Mouse (Mus musculus): ENCODE results near the gene Tff1. TPM values are rescaled to one million over a fixed set of nuclear protein-coding genes. Genes with fewer than 3 reads are reported as not detected.

Gene Tff1
- not detected in 2 replicates for polyA plus RNA-seq (2012; rRNA removed)

DNA sequence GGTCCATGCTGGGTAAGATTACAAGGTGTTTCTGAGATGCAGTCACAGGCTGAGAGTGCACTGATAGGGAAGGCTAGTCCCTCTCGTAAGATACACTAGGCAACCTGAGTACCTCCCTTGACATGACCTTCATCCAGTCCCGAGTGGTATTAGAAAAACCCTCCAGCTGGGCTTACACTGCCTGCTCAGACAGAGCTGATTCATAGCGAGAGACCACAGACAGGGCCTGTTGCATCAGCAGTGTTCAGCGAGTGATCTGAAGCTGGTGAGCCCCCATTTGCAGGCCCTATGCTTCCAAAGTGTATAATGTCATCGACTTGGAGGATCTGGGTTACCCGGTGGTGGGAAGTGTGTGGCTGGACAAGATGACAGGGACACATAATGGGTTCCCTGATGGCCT is at the start of gene Tff1:
Gene Tff1 (minus strand): TSS at position 151 of the 400 bp plus-strand sequence.
- no peak for DNase-seq (ENCODE audit: low spot score)

DNA sequence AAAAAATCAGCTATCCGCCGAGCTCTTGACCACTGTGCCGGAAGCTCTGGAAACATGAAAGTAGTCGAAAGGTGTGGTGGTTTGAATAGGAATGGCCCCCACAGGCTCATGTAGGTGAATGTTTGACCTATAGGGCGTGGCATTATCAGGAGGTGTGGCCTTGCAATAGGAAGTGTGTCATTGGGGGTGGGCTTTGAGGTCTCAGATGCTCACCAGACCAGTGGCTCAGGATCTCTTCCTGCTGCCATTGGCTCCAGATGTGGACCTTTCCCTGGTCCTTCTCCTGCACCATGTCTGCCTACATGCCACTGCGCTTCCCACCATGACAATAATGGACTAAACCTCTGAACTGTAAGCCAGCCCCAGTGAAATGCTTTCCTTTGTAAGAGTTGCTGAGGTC is 46.8 kb upstream of the Tff1 start:
- no peak for DNase-seq (ENCODE audit: low spot score)

DNA sequence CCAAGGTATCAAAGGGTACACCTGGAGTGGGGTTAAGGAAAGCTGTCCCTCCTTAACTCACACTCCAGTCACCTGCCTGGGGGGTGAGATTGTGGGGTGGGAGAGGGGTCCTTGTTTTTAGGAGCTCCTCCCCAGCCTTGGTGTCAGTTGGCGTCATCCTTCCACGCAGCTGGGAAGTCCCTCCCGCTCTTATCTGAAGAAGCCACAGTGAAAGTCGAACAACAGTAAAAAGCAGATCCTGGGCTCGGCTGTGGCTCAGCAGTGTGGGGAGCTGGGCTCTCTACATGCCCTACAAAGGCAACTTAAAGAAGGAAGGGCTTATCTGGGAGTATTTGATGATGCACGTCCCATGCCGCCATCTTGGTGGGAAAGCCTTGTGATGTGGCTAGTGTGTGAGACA is 45.2 kb upstream of the Tff1 start:
- DNase-seq (ENCODE audit: low spot score): no peak

DNA sequence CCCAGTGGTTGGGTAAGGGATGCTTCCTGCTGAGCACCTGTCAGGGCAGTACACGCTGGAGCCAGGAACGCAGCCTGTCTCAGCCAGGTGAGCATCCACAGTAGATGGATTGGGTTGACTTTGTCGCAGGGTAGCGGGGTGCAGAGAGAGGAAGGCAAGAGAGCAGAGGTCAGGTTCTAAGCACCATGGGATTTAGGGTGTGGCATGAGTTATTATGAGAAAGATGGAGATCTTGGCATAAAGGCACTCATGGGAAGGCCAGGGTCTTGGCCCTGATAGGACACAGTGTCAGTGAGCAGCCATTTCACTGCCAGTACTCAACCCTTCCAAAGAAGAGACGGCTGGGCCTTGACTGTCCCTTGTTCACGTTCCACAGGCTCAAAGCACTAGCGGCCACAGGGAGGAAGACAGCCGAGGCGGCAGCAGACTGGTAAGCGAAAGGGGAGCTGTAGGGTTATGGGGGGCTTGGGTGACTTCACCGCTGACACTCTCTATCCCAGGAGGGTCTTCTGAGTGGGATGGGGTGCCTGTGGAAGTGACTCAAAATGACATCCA is 44.4 kb upstream of the Tff1 start:
- no peak for DNase-seq (ENCODE audit: low spot score)

DNA sequence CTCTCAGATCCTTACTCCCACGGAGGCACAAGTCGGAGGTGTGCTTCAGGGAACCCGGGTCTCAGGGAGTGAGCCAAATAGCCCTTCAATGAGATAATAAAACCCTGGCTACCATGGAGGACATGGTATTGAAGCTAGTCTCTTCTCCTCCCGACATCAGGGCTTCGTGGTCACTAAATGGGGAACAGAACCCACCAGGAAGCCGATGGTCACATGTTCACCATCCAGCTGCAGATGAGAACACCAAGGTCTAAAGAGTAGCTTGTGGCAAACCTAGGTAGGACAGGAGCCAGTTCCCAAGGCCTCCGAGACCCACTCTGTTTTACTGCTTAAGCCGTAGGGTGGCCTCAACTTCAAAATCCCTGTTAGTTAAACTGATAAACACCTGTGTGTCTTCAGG is 43.6 kb upstream of the Tff1 start:
- DNase-seq (ENCODE audit: low spot score): no peak

DNA sequence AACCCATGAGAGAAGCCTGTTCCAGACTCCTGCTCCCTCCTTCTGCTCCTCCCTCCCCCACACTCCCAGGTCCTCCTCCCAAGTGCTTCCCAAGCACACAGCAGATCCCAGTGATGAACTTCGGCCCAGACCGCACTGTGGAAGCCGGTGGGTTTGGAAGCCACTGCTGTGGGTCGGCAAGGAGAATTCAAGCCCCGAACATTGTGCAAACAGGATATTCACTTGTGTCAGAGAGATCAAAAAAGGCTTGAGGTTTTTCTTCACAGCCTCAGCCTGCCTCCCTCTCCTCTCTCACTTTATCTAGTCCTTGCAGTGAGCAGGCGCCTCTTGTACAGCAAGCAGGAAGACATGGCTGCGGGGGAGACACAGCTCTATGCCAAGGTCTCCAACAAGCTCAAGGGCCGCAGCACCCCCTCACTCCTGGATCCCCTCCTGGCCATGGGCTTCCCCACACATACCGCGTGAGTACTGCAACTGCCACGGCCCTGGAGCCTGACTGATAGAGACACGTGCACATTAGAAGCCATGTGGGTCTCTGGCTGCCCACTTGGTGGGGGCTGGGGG is 42.8 kb upstream of the Tff1 start, which contains the start of gene Ubash3a:
Gene Ubash3a (plus strand): TSS at position 103 of the 564 bp plus-strand sequence.
- no peak for DNase-seq (ENCODE audit: low spot score)

DNA sequence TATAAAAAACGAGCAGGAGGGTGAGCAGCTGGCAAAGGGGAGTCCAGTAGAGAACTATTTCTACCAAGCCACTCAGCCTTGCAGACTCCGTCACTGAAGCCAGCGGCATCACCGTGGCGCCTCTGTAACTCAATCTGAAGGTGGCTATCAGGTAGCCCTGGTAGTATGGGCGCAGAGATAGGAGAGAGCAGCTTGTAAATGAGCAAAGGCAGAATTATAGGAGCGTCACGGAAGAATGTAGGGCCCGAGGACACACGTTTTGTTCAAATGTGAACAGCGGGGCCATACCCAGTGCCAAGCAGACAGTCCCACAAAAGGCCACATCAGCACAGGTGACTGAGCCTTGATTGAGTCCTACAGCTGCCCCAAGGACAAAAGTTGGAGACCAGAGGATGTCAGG is 33.8 kb upstream of the Tff1 start, which contains the start of gene Tmprss3:
Gene Tmprss3 (minus strand): TSS at position 101 of the 400 bp plus-strand sequence.
- no peak for DNase-seq (ENCODE audit: low spot score)

DNA sequence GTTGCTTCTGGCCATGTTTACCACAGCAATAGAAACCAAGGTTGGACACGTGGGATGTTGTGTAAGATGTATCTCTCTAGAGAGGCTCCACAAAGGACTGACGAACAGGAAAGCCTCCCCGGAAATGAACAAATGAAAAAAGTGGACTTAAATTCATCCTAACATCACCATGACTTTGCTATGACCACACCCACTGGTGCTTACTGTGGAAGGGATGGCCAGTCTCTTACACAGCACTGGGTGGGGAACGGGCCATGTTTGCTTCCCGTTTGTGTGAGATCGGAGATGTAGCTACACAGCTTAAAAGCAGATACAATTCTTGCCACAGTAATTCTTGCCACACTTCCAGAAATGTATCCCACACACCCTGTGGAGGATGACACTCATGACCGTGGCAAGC is 31.2 kb upstream of the Tff1 start:
- no peak for DNase-seq (ENCODE audit: low spot score)

DNA sequence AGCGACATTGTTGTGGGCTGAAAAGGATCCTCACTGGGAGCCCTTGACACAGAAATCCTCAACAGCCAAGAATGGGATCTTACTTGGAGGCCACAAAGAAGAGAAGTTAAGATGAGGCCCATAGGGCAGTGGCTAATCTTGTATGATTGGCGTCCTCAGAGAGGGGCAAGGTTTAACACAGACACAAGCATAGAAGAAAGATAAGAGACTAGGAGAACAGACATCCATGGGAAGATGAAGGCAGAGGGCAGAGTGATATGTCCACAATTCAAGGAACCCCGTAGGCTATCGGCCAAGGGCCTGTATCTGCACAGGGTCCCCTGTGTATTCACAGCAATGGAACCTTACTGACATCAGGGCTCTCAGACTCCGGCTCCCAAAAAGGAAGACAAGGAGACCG is 30.1 kb upstream of the Tff1 start:
- DNase-seq (ENCODE audit: low spot score): no peak

DNA sequence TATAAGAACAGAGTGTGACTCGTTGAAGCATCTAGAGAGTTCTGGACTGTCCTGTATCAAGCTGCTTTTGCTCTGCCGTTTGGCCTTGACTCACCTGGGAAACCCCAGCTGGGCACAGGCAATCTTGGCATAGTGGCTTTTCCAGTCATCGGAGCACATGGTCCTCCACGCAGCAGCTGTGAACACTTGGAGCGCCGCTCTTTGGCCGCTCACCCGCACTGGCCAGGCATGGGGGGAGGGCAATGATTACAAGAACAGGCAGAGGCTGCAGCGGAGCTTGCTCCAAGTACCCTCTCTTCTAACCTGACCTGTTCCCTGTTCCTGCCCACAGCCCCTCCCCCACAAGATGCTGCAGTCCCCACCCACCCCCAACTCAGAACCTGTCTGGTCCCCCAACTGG is 28.3 kb upstream of the Tff1 start:
- no peak for DNase-seq (ENCODE audit: low spot score)

DNA sequence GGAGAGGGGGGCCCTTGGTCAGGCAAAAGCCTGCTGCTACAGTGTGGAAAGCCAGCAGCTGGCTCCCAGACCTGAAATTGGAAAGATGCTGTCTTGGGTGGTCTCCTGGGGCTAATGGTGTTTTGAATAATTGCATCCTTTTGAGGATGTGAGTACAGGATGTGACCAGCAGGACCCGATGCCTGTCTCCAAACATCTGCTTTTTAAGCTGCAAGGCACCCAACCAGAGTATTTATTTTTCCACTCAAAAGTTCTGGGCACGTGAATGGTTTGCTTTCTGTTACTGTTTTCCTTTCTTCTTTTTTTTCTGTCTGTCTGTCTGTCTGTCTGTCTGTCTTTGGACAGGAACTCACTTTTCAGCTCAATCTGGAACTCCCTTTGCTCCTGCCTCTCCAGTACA is 27.6 kb upstream of the Tff1 start:
- no peak for DNase-seq (ENCODE audit: low spot score)

DNA sequence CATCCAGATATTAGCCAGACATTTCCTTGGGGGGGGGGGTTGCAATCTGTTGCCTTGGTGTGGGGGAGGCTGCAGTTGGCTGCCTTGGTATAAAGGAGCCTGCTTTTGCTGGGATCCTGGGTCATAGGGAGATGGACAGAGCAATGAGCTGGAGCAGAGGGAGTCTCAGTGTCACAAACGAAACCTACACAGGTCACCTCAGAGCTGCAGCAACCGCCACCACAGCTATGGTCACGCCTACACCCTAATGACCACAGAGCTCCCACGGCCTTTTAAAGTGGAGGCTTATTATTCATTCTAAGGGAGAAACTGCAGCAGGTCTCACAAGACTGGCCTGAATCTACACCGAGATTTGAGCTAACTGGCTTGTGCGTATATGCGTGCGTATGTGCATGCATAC is 26.7 kb upstream of the Tff1 start:
- DNase-seq (ENCODE audit: low spot score): no peak

DNA sequence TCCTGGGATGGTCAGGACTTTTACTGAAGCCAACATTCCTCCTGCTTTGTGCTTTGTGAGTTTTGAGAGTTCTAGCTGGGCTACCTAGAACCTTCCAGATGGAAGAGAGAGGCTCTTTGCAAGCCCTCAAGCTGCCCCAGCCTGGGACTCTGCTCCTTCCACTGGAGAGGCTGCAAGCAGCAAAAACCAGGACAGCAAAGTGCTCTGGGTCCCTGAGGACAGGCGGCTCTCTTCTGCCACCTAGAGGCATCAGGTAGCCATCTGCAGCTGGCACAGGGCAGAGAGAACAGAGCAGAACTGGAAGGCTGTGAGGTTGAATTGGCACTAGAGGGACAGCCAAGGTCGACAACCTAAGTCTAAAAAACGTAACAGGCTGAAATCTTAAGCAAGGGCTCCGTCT is 22.3 kb upstream of the Tff1 start:
- peak; percentile 43 for DNase-seq (ENCODE audit: low spot score)

DNA sequence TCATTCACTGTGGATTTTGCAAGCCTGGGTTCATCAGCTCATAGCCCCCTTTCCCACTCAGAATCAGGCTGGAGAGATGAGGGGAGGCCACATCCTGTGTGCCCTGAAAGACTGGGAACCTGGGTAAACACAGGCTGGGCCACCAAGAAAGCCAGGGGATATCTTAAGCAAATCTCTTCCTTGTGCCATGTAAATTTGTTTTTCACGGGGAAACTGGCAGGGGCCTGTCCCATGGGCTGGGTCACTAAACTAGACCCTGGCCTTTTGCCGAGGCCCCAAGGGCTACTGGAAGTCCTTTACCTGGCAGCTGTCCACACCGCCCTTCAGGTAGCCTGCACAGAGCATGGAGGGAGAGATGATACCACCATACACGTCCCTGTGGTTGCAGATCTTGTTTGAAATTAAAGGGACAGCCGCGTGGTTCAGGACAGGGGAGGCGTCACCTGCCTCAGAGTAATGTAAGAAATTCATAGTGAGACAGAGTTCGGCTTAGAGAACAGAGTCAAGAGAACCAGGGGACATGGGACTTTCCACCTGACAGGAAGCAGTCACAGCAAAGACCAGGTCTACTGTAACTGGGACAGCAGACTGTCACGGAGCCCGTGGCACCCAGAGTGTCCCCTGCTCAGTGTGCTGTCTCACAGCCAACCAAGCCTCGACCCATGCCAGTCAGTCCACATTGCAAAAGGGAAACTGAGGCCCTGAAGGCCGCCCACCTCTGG is 19.4 kb upstream of the Tff1 start:
- no peak for DNase-seq (ENCODE audit: low spot score)

DNA sequence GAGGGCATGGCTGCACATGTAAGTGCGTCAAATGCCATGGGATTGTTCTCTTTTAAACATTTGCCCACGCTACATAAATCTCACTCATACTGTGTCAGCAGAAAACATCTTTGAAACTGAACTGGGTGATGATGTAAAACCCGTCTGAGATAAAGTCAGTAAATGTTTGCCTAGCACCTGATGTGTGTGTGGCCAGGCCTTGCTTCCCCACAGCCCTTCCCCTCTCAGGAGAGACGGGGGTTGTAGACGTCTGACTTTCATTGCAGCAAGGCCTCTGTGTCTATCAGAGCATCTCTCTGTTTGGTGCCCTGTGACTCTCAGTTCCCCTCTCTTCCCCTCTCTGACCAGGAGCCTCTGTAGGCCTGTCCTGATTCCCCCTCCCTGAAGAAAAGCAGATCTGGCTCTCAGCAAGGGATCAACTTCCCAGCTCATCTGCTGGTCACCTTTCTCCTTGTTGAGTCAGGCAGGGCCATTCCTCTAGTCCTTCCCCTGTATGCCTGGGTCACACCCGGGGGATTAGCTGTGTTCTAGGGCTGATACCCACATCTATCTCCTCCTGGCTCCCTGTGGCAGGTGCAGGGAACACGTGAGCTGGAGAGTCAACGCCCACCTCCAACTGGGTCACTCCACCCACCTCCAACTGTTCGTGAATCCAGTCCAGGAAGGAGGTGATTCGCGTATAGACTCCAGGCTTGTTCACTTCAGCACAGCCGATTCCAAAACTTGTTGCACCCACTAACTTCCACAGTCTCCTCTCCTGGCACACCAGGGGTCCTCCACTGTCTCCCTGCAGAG is 18.3 kb upstream of the Tff1 start:
- DNase-seq (ENCODE audit: low spot score): no peak

DNA sequence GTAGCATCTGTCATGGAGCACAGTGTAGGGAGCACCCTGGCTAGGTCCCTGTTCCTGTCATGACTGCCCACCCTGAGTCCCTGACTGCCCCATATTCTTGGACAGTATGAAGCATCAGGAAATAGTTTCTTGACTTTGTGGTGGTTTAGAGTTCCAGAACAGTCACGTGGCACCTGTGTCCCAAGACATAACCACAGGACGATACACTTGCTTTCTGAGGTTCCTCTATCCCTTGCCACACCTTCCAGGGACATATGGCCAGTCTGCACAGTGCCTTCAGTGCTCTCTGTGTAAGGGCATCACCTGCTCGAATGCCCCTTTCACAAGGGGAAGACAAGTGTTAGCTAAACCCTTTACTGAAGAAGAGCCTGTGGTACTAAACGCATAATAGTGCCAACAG is 16.4 kb upstream of the Tff1 start:
- no peak for DNase-seq (ENCODE audit: low spot score)

DNA sequence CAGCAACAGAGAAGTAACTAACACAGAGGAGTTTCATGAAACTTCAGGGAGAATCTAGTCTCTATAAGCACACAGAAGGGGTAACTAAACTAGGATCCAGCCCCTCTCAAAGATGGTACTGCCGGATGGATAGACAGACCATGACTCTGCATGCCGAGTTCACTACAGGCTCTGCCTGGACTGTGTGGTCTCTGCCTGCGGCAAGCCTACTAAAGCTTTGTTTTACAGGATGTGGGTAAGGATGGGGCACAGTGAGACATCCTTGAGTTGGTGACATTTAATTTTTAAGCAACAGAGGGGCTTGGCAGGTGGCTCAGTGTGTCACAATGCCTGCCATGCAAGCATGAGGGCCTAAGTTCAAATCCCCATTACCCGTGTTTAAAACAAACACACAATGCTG is 11.2 kb upstream of the Tff1 start:
- no peak for DNase-seq (ENCODE audit: low spot score)

DNA sequence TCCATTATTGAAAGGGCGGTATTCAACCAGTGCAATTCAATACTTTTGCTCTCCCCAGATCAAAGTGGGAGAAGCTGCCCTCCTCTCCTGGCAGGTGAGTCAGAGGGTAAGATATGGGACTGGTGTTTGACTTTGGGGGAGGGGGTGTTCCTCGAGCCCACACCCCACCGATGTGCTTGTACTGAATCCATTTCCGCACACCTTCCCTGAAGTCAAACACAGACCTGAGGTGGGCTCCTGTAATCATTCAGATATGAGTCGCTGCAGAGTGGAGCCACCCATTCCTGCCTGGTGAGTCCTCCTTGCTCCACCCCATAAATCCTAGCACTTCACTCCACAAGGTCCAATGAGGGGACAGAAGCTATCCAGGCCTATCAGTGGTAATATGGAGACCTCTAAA is 4.7 kb upstream of the Tff1 start:
- DNase-seq (ENCODE audit: low spot score): no peak

DNA sequence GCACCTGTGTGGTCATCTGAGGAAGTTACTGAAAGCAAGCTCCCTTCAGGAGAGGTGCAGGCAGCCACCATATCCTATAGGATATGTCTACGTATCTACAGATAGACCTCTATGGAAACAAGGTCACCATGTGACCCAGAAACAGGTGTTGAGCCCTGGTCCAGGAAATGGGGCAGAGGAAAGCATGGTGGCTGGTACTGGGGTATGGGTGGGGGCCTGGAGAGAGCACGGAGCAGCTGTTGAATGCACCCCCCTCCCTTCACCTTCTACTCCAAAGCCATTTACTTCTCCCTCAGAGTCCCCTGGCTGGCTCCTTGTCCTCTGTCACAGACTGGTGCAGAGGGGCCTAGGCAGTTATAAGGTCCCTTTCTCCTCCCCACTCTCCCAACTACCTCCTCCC is 1.3 kb downstream of the Tff1 start:
- no peak for DNase-seq (ENCODE audit: low spot score)

DNA sequence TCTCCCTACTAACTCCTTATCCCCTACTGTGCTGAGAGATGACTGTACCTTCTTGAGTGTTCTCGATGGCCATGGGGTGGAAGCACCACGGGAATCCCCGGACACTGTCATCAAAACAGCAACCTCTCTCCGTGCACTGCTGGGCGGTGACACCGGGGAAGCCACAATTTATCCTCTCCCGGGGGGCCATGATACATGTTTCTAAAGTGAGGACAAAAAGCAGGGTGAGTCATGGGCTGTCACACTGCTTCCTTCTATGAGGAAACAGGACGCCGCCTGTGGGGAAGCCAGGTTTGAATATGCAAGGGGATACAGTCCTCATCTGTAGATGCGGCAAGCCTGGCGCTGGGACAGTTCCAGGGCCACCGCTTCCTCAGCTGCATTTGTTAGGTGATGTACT is 2.5 kb downstream of the Tff1 start:
- no peak for DNase-seq (ENCODE audit: low spot score)

DNA sequence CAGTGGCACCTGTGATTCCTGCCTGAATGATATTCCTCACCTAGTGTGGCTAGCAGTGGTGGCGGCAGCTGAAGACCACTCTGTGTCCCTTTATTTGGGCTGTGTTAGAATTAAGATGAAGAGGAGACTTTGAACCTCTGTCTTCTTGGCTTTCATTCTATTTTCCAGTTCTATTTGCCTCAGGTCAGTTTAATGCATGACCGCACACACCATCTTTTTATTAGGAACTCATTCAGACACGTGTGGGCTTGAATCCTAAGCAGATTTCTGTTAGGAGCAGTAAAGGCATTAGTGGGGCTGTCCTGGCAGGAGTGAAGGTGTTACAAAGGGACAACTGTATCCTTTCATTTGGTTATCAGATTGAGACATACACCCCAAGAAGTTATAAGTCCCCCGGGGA is 4.8 kb downstream of the Tff1 start:
- no peak for DNase-seq (ENCODE audit: low spot score)

DNA sequence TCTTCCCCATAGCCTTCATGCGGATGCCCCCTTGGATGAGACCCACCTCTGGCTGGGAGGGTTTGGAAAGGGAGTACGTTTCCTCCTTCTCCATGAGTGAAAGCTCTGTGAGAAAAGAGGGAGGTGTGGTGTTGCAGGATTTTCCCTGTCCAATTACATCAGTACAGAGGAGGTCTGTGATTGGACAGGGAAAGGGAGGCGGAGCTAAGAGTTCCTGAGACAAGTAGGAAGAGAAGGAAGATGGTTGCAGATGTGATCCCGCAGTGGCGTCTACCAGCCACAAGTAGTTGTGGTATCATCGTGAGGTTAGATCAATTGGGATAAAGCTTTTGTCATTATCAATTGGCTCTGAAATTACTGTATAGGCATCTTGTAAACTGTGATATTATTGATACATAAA is 7.2 kb downstream of the Tff1 start:
- no peak for DNase-seq (ENCODE audit: low spot score)

DNA sequence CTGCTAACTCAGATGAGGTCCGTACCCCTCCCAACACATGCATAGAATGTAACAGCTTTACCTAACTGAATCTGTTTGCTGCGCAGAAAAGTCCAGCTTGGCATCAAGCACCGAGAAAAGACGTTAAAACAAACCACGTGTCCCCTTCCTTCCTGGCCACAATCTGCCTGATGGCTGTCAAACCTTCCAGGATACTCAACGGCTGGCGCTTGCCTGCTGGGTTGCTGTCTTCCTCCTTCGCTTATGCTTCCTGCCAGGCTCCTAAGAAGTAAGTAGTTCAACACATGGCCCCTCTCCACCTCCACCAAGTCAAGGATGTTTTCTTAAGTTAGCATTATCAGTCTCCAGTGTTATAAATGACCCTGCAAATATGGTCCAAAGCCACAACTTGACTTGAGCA is 11.3 kb downstream of the Tff1 start:
- no peak for DNase-seq (ENCODE audit: low spot score)

Measured in urinary bladder, adult 2 months (tissue).